Mouse (Mus musculus): ENCODE data around the gene Mrps27. TPM values are rescaled to one million over a fixed set of nuclear protein-coding genes. Genes with fewer than 3 reads are reported as not detected.
"Not testable (repeated sequence)": the region's sequence is repeated elsewhere in the genome, so short reads cannot be mapped to it uniquely, and the experiment has no call there.

Mrps27 gene
- polyA plus RNA-seq, 1 experiment from 2014 or later, result 40.9 TPM

DNA sequence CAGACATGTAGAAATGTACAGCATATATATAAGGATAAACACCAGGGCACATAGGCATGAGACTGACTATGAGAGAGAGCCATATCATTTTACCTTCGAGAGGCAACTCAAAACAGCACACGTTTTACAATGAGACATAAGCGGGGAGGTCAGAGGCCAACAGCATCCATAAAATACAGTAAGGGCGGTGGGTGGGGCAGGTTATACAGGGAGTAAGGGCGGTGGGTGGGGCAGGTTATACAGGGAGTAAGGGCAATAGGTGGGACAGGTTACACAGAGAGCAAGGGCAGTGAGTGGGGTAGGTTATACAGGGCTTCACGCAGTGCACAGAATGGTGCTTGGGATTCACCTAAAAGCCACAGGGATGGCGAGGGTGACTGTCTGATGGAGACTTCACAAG is 24.1 kb upstream of the Mrps27 start:
- Histone ChIP-seq H3K36me3 (peaks cover 49% of the 10 kb centered on the region), H3K27me3 (no peaks in the 10 kb centered on the region), H3K4me1 (replicated peaks) (no peaks in the 10 kb centered on the region), H3K4me3 (no peak overlapping the region), H3K9ac (no peak overlapping the region), H3K27ac (replicated peaks) (no peak overlapping the region), H3K4me2 (no peak overlapping the region), H3K9me3 (no peaks in the 10 kb centered on the region)
- WGBS, result 89% methylated on average over 7 of the region's 7 CpGs
- ATAC-seq (ENCODE audit: low read depth), result no peak

DNA sequence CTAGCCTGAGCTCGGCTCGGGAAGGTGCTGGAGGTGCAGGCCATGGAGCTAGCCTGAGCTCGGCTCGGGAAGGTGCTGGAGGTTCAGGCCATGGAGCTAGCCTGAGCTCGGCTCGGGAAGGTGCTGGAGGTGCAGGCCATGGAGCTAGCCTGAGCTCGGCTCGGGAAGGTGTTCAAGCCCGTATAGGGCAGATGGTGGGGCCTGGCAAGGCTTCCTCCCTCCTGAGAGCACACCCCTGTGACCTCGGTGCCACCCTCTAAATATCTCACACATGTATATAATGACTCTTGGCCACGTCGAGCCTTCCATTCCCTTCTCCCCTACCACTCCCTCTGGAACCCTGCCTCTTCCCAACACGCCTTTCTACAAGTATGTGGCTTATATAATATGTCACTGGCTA is 21.7 kb upstream of the Mrps27 start:
- H3K4me2 ChIP-seq, result not testable (repeated sequence)
- 94% methylated on average over 13 of the region's 13 CpGs for WGBS
- peaks cover 73% of the 10 kb centered on the region for H3K36me3 ChIP-seq

DNA sequence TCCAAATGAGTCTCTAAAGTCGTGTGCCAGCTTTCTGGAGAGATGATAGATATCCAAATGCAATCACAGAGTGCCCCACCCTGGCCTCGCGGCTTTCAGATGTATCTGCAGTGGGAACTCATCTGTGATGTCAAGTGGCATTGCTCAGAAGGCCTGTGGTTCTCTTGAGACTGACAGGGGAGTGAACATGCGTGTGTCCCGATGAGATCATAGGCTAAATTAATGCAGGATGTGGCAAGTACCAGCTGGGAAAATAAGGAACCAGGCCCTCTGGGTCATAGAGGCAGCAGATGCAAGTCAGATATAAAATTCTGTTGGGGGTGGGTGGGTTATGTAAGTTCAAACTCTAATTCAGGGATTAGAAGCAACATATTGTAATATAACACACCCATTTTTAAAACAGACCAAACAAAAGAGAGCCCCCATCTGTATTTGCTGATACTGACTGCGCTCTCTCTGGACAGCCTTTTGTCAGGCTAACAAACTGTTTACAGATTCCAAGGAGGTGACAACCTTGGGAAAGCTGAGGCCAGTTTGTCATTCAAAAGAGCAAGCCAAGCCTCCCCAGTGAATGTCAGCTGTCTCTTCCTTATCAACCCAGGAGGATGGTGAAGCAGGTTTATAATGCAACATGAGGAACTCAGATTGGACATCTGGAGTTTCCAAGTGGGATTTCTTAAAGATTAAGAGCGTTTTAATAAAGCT is 20.8 kb upstream of the Mrps27 start:
- Histone ChIP-seq H3K9me3 (no peaks in the 10 kb centered on the region), H3K4me2 (no peak overlapping the region), H3K27me3 (no peaks in the 10 kb centered on the region), H3K4me3 (no peak overlapping the region), H3K4me1 (replicated peaks) (no peaks in the 10 kb centered on the region), H3K9ac (no peak overlapping the region), H3K36me3 (peaks cover 81% of the 10 kb centered on the region), H3K27ac (replicated peaks) (no peak overlapping the region)
- no peak for ATAC-seq (ENCODE audit: low read depth)
- 71% methylated on average over 7 of the region's 7 CpGs for WGBS

More for the DNA sequence above, 21.7 kb upstream of the Mrps27 start:
- H3K27me3 ChIP-seq; H3K4me3 ChIP-seq; H3K4me1 ChIP-seq (replicated peaks); ATAC-seq (ENCODE audit: low read depth); H3K9ac ChIP-seq; H3K9me3 ChIP-seq; H3K27ac ChIP-seq (replicated peaks): not testable (repeated sequence)

DNA sequence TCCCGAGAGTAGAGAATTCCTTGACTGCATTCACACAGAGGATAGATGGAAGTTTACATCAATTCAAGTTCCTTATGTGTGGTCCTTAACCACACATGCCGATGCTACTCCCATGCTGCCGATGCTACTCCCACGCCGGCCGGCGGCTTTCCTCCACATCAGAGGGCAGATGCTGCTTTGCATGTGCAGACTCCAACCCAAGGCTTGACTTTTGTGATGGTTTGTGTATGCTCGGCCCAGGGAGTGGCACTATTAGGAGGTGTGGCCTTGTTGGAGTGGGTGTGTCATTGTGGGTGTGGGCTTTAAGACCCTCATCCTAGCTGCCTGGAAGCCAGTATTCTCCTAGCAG is 20.3 kb upstream of the Mrps27 start:
- WGBS, result 88% methylated on average over 8 of the region's 8 CpGs
- H3K4me2 ChIP-seq; H3K9me3 ChIP-seq; H3K4me3 ChIP-seq; H3K4me1 ChIP-seq (replicated peaks); H3K27me3 ChIP-seq; H3K9ac ChIP-seq; H3K27ac ChIP-seq (replicated peaks); ATAC-seq (ENCODE audit: low read depth): not testable (repeated sequence)
- peaks cover 83% of the 10 kb centered on the region for H3K36me3 ChIP-seq

DNA sequence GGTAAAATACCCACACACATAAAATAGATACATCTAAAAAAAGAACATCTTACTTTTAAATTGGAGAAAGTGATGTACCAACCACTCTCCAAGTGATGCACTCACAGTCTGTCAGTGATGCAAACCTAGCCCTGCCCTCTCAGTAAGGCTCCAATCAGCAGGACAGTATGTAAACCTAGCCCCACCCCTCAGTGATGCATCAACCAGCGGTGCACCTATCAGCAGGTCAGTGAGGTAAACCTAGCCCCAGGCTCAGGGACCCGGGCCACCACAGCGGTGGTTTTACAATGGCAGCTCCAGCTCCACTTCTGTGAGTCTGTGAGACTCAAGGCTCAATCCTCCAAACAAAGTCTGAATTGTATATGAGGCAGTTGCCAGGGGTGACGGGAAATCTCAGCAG is 13.3 kb upstream of the Mrps27 start:
- Histone ChIP-seq H3K4me2 (no peak overlapping the region), H3K4me1 (replicated peaks) (no peaks in the 10 kb centered on the region), H3K27ac (replicated peaks) (no peak overlapping the region), H3K27me3 (no peaks in the 10 kb centered on the region), H3K36me3 (peaks cover 93% of the 10 kb centered on the region), H3K9ac (no peak overlapping the region), H3K9me3 (no peaks in the 10 kb centered on the region), H3K4me3 (no peak overlapping the region)
- WGBS, result 67% methylated on average over 4 of the region's 4 CpGs
- no peak for ATAC-seq (ENCODE audit: low read depth)

DNA sequence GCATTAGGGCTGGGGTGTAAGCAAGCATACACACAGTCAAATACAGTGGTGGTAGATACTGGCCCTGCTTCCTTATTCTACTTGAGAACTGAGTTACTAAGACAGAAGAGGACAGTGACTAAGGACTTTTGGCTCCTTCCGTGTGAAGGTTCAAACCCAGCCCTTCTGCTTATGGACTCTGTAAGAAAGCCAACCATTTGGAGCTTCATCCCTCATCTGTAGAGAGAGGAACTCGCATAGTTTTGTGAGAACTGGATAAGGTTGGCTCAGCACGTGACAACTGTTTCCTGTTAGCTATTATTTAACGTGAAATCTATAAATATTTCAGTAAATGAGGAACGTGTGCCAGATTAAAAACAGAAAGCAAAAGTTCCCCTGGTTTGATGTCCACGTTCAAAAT is 7.1 kb upstream of the Mrps27 start:
- Histone ChIP-seq H3K27ac (replicated peaks) (no peak overlapping the region), H3K4me2 (no peak overlapping the region), H3K27me3 (no peaks in the 10 kb centered on the region), H3K9ac (no peak overlapping the region), H3K4me3 (no peak overlapping the region), H3K36me3 (peaks cover 92% of the 10 kb centered on the region), H3K4me1 (replicated peaks) (no peaks in the 10 kb centered on the region), H3K9me3 (no peaks in the 10 kb centered on the region)
- no peak for ATAC-seq (ENCODE audit: low read depth)
- WGBS, result 91% methylated on average over 6 of the region's 6 CpGs

DNA sequence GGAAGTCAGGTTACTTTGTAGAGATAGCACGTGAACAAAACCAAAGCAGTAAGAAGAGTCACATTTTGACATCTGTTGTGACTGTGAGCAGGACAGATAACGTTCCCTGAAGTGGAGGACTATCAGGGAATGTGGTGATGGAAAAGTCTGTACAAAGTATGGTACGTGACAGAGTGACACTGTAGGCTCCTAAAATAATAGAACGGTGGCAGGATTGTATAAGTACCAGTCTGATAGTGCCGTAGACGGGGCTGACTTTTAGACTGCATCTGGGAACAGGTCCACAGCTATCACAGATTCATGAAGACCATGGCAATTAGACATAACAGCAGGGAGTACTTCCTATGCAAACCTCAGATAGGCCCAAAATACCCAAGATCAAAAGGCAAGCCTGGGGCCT is 3.1 kb upstream of the Mrps27 start:
- Histone ChIP-seq H3K4me2 (no peak overlapping the region), H3K4me1 (replicated peaks) (peaks cover 18% of the 10 kb centered on the region), H3K27ac (replicated peaks) (no peak overlapping the region), H3K4me3 (no peak overlapping the region), H3K9ac (no peak overlapping the region), H3K36me3 (peaks cover 58% of the 10 kb centered on the region), H3K9me3 (no peaks in the 10 kb centered on the region), H3K27me3 (no peaks in the 10 kb centered on the region)
- 95% methylated on average over 6 of the region's 6 CpGs for WGBS
- ATAC-seq (ENCODE audit: low read depth), result no peak

DNA sequence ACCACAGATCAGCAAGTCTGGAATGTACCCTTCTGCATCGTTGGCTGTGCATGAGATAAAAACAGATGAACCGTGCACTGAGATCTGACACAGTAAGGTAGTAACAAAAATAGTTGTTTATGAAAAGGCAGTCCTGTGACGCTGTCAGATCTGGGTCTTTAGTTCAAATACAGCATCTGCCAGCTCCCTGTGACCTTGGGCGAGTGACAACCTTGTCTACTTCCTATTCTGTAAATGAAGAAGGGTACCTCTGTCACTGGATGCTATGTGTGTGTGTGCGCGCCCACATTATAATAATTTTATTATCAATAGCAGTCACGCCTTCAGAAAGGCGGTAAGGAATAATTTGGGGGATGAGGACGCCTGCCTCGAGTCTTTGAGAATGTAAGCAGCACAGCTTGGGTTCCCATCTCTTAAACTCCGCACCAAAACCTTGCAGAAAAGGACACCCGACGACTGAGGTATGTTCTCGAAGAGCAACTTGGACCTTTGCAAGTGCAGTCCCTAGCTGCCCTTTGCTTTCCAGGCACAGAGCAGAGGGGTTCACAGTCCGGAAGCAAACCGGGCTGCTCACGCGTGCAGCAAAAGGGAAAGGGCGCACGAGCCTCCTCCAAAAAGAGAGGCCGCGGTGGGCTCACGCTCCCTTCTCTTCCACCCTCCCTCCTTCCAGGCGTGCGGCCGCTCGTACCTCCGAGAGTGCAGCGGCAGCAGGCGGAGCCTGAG is 549 bp upstream of the Mrps27 start:
- ATAC-seq (ENCODE audit: low read depth), result peak; percentile 90
- Histone ChIP-seq H3K4me2 (peak overlapping the region; percentile 82), H3K4me1 (replicated peaks) (peaks cover 18% of the 10 kb centered on the region), H3K9ac (peak overlapping the region; percentile 84), H3K4me3 (peak overlapping the region; percentile 77), H3K9me3 (no peaks in the 10 kb centered on the region), H3K27me3 (no peaks in the 10 kb centered on the region), H3K27ac (replicated peaks) (peak overlapping the region; percentile 91), H3K36me3 (peaks cover 44% of the 10 kb centered on the region)
- 3% methylated on average over 30 of the region's 30 CpGs for WGBS

DNA sequence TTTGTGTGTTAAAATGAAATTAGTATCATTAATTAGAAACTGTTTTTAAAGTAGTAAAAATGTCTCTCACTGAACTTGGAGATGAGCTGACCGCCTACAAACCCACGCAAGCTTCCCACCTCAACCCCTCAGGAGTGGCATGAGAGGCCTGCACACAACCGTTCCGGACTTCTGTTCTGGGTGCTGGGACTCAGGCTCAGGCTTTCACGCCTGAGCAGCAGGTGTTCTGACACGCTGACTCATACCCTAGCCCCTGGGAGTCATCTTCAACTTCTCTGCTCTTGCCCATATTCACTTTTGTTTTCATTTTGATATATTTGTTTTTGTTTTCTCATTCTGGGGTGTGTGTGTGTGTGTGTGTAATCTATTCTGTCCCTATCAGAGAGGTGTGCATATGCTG is 5.4 kb downstream of the Mrps27 start:
- H3K4me2 ChIP-seq, result no peak overlapping the region
- peaks cover 25% of the 10 kb centered on the region for H3K36me3 ChIP-seq
- 88% methylated on average over 6 of the region's 6 CpGs for WGBS
- H3K9me3 ChIP-seq, result no peaks in the 10 kb centered on the region
- no peak for ATAC-seq (ENCODE audit: low read depth)
- no peak overlapping the region for H3K27ac ChIP-seq (replicated peaks)
- H3K9ac ChIP-seq, result no peak overlapping the region
- peaks cover 18% of the 10 kb centered on the region for H3K4me1 ChIP-seq (replicated peaks)
- H3K27me3 ChIP-seq, result no peaks in the 10 kb centered on the region
- no peak overlapping the region for H3K4me3 ChIP-seq

DNA sequence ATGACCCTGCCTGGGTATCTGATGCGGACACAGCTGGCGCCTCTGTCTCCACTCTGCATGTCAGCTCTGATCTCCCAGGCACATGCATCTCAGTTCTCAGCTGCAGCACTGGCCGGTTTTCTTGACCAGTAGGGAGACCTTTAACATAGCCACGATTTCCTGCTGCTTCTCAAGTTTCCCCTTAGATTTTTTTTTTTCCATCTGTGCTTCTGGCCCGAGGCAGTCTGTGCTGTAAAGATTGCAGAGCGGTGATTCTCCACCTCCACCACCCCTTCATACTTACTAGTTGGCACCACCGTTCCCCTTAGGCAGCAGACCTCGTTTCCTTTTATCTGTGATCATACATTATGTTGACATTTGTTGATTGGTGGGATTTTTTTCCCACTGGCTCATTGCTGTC is 6.6 kb downstream of the Mrps27 start:
- H3K9ac ChIP-seq, result no peak overlapping the region
- H3K27ac ChIP-seq (replicated peaks), result no peak overlapping the region
- H3K4me3 ChIP-seq, result no peak overlapping the region
- H3K9me3 ChIP-seq, result no peaks in the 10 kb centered on the region
- peaks cover 10% of the 10 kb centered on the region for H3K4me1 ChIP-seq (replicated peaks)
- no peak overlapping the region for H3K4me2 ChIP-seq
- ATAC-seq (ENCODE audit: low read depth), result no peak
- H3K36me3 ChIP-seq, result peaks cover 25% of the 10 kb centered on the region
- H3K27me3 ChIP-seq, result no peaks in the 10 kb centered on the region
- WGBS, result 76% methylated on average over 8 of the region's 8 CpGs

DNA sequence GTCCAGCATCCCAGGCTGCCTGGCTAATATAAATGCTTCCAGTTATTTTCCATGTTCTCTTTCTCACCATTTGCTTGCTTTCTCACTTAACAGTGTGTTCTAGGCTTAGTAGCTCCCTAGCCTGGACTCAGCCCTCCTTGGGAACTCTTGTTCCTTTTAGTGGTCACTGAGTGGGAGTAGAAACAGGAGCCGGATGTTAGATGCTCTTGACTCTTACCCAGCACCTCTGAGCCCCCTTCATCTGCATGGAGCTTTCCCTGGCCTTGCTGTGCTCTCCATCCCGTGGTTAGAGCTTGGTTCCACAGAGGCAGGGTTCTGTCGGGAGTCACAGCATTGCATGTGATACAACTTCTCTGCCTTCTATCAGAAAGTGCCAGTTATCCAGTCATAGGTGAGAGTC is 7.0 kb downstream of the Mrps27 start:
- H3K27ac ChIP-seq (replicated peaks), result no peak overlapping the region
- no peaks in the 10 kb centered on the region for H3K9me3 ChIP-seq
- H3K4me3 ChIP-seq, result no peak overlapping the region
- ATAC-seq (ENCODE audit: low read depth), result no peak
- H3K27me3 ChIP-seq, result no peaks in the 10 kb centered on the region
- H3K4me2 ChIP-seq, result no peak overlapping the region
- H3K4me1 ChIP-seq (replicated peaks), result peaks cover 10% of the 10 kb centered on the region
- H3K36me3 ChIP-seq, result peaks cover 25% of the 10 kb centered on the region
- no peak overlapping the region for H3K9ac ChIP-seq
- WGBS, result 87% methylated on average over 3 of the region's 3 CpGs

DNA sequence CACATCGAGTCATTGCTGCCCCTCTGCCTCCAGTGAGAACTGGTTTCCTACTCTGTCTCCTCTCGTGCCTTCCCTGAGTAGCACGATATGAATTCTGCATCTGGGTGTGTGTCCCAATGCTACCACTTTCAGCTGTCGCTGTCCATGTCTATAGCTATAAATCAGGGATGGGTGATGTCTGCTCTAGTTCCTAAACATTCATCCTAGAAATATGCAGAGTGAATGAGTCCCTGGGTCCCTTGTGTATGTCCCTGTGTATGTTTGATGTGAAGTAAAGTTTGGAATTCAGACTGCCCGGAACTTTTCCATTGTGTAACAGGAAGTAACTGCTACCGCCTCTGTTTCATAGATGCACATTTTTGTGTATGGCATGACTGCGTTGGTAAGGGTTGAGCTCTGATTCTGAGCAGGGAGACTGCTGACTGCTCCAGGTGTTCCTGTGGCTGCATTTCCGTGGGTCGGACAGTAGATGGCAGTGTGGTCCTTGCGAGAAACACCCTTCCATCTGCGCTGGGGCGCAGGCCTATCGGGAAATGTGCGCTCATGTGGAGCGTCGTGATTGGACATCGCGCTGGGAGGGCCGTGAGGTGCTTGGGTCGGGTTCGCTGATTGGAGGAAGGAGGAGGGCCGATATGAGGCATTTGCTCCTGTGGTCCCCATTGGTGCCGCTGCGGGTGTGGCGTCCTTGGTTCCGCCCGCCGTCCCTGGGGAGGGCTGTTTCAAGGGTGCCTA is 8.3 kb downstream of the Mrps27 start:
- ATAC-seq (ENCODE audit: low read depth), result peak; percentile 99
- H3K27ac ChIP-seq (replicated peaks), result peak overlapping the region; percentile 75
- WGBS, result 12% methylated on average over 28 of the region's 28 CpGs

More for the DNA sequence above, 8.3 kb downstream of the Mrps27 start:
- Histone ChIP-seq H3K27me3 (no peaks in the 10 kb centered on the region), H3K9ac (peak overlapping the region; percentile 64), H3K36me3 (peaks cover 25% of the 10 kb centered on the region), H3K4me1 (replicated peaks) (peaks cover 10% of the 10 kb centered on the region), H3K9me3 (no peaks in the 10 kb centered on the region), H3K4me3 (peak overlapping the region; percentile 44), H3K4me2 (peak overlapping the region; percentile 59)
